Mouse (Mus musculus): ENCODE results near the gene Zdhhc12.

The Zdhhc12 gene

GRCm38 (mm10) chr2:30095882-30096527 is 2.6 kb upstream of the Zdhhc12 start:
- peak; percentile 76 to 79 for DNase-seq

GRCm38 (mm10) chr2:30094208-30094588 is 750 bp upstream of the Zdhhc12 start:
- no peak for DNase-seq

DNA sequence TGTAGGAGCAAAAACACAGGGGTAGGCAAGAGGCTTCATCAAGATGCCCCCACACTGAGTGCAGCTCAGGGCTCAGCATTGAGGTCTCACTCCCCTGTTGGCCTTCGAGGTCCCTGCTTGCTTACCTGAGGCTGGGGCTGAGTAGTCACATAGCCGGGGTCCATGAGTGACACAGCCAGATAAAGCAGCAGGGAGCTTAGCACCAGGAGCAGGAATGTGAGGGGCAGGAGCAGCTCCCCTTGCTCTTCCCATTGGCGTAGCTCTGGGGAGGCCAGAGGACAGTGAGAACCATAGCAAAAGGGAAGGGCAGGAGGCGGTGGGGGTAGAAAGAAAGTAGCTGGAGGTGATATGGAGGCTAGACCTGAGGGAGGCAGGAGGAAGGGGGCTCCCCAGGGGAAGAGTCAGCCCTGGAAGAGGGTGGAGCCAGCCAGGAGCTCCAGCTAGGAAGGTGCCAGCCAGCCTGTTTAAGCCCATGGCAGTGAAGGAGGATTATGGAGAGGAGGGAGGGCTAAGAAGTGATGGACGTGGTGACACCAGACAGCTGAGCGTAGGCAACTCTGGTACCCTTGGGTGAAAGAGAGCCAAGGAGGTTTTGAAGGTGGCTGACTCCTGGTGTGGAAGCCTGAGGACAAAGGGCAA is 1.0 kb downstream of the Zdhhc12 start:
- no peak for DNase-seq

DNA sequence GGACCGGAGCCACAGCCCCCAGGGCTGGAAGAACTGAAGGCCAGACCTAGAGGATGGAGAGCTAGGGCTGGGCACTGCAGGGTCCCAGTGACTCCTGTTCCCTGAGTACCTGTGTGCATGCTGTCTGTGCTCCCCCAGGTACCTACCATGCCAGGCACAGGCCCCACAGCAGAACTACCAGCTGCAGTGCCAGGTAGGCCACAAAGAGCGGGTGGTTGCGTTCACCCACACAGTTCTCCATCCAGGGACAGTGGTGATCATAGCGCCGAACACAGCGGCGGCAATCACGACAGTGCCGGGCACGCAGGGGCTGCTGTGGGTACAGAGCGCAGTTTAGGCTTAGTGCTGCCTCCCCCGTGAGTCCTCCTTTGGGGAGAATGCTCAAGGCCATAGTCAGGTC is 1.9 kb downstream of the Zdhhc12 start:
- no peak for DNase-seq

DNA sequence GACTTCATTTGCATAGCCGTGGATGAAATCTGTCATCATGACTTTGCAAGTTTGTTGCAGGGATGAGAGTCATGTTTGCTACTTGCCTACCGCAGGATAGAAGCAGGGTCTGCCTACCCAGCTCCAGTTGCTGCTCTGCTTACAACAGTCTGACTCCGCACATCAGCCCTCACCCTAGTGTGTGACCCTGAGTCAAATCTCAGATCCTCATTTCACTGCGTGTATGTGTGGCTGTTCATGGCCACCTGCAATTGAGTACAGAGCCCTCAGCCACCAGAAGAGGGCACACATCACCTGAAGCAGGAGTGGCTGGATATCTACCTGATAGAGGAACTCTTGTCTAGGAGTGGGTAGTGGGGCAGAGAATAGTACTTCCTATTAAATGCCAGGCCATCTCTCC is 6.1 kb downstream of the Zdhhc12 start:
- DNase-seq, result no peak

DNA sequence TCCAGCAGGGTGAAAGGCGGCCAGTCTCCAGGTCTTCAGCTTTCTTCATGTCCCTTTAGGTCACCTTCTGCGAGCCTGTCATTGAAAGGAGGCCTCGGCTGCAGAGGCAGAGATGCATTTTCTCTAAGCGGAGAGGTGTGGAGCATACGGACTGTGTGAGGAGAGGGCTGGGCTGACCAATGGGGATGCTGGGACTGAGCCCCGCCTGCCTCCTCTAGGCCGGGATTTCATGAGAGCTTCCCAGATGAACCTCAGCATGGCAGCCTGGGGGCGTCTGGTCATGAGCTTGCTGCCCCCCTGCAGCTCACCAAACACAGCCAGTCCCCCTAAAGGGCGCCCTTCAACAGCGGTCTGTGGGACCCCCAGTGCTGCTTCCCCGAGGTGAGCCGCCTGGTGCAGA is 8.8 kb downstream of the Zdhhc12 start:
- no peak for DNase-seq

GRCm38 (mm10) chr2:30084113-30084512 is 9.3 kb downstream of the Zdhhc12 start:
- no peak for DNase-seq

- DNase-seq, result no peak
Observed at GRCm38 (mm10) chr2:30080181-30080800, 13.2 kb downstream of the Zdhhc12 start.

- DNase-seq, result no peak
Observed at GRCm38 (mm10) chr2:30078760-30079159, 14.7 kb downstream of the Zdhhc12 start.

DNA sequence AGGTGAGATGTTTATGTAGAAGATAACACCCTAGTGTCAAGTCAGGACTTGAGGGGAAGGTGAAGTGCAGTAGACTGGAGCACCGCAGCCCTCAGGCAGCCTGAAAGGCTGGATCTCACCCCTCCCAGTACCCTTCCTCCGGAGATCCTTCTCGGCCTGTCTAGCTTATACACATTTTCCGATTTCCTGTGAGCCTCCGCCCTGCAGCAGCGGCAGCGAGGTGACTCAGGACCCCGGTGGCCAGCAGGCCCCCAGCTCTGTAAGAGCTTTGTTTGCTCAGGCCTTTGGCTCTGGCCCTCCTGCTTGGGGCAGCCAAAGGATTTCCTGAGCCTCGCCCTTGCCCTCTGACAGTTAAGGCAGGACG is 15.1 kb downstream of the Zdhhc12 start:
- peak; percentile 20 to 73 for DNase-seq

GRCm38 (mm10) chr2:30077502-30078348 is 15.7 kb downstream of the Zdhhc12 start, which contains the start of gene Pkn3:
Gene Pkn3, plus strand, starts transcription at chr2:30077684.
- peak; percentile 86 to 88 for DNase-seq

DNA sequence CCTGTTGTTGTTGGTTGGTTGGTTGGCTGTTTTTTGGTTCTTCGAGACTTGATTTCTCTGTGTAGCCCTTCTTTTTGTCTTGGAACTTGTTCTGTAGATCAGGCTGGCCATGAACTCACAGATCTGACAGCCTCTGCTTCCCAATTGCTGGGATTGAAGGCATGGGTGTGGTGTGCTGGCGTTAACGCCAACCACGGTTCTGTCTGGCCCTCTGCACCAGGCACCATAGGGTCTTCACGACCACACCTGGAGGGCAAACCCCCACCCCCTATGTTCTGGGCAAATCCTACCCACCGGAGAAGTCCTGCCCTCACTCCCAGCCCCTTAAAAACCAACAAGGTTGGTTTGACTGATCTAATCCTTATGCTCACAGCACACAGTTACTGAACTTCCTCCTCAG is 16.5 kb downstream of the Zdhhc12 start:
- no peak for DNase-seq

DNA sequence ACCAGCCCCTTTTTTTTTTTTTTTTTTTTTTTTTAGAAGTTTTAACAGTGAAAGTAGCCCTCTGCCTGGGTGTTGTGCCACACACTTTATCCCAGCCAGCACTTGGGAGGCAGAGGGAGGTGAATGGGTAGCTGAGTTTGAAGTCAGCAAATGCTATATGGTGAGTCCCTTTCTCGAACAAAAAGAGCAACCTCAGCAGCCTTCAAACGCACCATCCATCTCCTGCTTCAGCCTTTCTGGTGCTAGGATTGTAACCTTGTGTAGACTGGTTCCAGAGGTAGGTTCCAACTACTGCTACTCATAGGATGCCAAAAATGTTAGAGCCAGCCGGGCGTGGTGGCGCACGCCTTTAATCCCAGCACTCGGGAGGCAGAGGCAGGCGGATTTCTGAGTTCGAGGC is 17.0 kb downstream of the Zdhhc12 start:
- no peak for DNase-seq

GRCm38 (mm10) chr2:30075625-30076024 is 17.8 kb downstream of the Zdhhc12 start:
- DNase-seq, result no peak

- DNase-seq, result no peak
Observed at GRCm38 (mm10) chr2:30073285-30073684, 20.2 kb downstream of the Zdhhc12 start.

DNA sequence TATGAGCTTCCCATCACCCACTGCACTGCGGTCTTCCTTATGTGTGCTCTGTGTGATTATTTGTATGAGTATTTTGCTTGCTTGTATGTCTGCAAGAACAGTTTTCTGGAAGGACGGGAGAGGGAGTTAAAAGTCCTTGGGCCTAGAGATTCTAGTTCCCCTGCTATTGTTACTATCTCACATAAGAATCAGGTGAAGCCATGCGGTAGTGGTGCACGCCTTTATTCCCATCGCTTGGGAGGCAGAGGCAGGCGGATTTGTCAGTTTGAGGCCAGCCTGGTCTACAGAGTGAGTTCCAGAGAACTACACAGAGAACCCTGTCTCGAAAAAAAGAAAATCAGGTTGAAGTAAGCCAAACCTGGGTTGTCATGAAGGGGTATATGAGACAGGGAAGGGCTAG is 20.6 kb downstream of the Zdhhc12 start:
- DNase-seq, result no peak

- DNase-seq, result no peak
Observed at GRCm38 (mm10) chr2:30067962-30068361, 25.5 kb downstream of the Zdhhc12 start.

DNA sequence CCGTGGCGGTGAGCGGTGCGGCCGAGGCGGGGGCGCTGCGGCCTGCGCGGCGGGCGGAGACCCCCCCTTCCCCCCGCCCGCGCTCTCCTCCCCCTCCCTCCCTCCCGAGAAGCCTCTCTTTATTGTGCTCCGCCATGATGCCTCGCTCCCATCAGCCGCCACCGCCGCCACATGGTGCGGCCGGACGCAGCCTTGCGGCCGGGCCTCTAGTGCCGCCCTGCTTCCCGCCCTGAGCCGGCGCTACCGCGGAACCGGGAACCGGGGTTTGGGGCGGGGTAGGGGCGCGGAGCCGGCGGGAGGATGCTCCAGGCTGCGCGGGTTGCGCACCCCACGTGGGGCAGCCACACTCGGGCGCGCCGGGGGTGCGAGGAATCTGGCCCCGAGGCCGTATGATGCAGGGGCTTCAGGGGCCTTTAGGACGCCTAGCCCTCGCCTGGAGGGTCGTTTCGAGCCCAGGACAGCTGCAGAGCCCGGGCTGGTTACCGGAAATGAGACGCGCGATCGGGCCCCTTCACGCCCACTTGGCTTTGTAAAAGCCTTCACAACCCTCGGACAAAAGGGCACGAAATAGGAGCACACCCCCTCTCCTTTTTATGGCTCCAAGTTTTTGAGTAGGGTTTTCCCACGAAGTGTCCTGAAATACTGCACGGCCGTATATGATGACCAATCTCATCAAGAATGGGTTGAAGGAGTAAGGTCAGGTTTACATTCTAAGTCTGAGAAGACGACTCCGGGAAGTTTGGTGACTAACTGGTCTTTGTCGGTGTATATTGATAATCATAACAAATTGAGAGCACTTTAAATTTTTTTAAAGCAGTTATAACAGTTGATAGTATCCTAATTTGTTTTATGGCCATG is 26.2 kb downstream of the Zdhhc12 start:
- DNase-seq, result peak; percentile 30 to 71

DNA sequence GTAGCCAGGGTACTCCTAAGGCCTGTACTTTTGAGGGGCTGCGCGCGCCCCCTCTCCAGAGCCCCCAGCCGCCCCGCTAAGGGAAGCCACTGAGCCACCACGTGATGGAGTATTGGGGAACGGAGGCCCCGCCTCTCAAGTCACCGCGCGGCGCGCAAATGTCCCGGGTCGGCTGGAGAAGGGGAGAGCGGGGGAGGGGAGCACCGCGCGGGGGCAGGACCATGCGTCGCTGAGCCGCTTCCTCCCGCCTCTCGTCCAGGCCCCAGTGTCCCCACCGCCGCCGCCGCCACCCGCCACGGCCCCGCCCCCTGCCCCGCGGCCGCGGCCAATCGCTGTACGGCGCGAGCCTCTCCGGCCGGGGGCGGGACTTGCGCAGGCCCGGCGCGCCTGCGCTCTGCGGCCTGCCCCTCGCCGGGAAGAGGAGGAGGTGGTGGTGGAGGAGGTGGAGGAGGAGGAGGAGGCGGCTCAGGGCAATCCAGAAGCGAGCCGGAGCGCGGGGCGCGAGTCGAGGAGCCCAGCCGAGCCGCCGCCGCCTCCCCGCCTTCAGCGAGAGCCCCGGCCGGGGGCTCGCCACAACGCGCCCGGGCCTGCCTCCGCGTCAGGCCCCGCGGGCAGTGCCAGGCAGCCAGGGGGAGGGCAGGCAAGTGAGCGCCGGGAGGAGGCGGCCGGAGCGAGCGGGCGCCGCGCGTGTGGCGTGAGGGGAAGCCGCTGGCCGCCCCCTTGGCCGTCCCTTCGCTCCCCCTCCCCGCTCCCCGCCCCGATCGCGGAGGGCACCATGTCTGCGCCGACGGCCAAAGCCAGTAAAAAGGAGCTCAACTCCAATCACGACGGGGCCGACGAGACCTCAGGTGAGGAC is 27.2 kb downstream of the Zdhhc12 start:
- DNase-seq, result peak; percentile 96 to 99

GRCm38 (mm10) chr2:30064298-30064697 is 29.1 kb downstream of the Zdhhc12 start:
- DNase-seq, result no peak

- DNase-seq, result no peak
Observed at GRCm38 (mm10) chr2:30063791-30064190, 29.7 kb downstream of the Zdhhc12 start.

Data from kidney, postnatal 25 days (tissue).